Mouse (Mus musculus) cerebellum, adult 18-20 months (tissue): ENCODE data around the gene Smox.

Experiments used
- DNase-seq, 2 experiments: peaks; one replicate each; pipeline ENCODE4 v3.0.0; 2021

The Smox gene

DNA sequence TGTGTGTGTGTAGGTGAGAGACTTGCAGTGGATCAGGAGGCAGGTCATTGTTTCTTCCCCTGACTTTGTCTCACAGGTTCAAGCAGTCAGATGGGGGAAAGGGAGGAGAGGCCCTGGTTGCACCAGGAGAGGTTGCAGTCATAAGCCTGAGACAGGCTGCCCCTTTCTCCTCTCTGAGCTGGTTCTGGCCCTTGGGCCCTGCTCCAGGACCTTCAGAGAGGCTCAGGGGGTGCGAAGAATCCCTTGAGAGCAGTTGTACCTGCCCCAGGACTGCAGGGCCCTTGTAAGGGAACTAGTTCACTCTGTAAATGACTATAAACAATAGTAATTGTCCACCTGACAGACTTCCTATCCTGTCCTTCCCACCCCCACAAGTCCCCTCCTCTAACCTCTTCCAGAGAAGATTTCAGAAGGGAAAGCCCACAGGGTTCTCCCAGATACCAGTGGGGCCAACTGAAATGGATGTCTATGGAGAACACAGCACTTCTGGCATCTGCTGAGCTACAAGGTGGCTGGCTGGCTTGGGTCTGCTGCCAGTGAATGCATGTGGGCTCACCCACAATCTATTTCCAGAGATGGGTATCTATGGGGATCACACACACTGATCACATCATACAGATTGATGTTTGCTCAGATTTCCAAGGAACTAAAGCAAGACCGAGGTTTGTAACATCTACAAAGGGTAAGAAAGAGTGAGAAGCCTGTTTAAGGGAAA lies 69.1 kb downstream of the Smox start:
- DNase-seq, result no peak

DNA sequence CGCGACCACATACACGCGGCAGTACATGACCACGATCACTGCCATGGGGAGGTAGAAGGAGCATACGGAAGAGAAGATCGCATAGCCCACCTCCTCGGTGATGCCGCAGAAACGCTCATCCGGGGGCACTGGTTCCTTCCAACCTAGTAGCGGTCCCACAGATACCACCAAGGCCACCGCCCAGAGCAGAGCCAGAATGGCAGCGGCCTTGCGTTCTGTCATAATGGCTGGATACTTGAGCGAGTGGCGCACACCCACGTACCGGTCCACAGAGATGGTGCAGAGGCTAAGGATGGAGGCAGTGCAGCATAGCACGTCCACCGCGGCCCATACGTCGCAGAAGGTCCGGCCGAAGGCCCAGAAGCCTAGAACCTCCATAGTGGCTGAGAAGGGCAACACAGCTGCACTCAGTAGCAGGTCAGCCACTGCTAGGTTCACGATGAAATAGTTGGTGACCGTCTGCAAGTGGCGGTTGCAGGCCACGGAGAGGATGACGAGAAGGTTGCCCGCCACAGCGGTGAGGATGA lies 70.1 kb downstream of the Smox start:
- DNase-seq, result no peak

DNA sequence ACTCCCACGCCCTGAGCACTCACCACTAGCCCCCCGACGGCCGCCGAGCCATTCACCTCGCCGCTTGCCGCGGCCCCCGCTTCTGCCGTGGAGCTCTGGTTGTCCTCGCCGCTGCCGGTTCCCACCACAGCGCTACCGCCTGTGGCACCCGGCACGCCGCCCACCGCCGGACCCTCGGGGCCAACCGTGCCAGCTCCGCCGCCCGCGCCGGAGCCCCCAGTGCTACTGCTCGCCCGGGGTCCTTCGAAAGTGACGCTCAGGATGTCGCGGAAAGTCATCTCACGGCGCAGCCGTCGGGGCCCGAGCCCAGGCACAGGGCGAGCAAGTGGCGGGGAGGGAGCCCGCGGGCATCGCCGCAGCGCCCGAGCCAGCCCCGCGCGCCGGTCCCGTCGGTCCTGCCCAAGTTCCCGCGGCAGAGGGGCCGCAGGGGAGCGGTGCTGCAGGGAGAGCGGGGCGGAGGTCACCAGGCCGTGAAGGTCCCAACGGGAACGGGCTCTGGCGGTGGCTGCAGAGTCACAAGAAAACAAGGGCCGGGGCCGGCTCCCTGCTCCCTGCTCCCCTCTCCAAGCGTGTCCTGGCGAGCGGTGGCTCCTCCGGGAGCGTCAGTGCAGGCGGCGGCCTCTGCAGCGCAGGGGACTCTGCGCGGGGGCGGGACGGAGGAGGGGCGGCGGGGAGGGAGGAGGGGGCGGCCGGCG lies 70.7 kb downstream of the Smox start, which contains the start of gene Adra1d:
Adra1d (minus strand) TSS at position 393 of the 695 bp plus-strand sequence.
- no peak for DNase-seq

DNA sequence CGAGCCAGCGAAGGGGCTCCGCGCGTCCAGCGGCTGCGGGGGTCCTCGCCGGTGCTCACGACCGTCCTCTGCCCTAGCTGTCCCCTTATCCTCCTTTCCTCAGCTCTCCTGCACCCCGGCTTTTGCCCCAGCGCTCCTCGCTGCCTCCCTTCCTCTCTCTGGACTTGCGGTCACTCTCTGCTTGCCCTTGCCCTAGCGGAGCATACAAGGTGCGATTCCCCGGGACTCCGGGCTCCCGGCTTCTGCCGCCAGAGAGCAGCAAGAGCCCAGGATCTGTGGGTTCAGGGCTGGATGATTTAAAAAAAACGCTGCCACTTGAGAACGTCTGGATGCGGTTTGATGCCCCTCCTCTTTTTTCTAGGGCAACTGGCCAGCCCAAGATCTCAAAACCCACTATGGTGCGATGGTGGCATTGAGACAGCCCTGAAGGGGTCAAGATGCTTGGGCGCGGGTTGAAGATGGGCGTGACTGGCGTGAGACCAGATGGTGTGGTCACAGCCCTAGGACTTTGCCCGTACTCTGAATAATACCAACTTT lies 71.4 kb downstream of the Smox start:
- peak in 1 of 2 experiments; percentile 34 for DNase-seq
